Mouse (Mus musculus): Measurements from ENCODE around the gene Wscd1.

DNA sequence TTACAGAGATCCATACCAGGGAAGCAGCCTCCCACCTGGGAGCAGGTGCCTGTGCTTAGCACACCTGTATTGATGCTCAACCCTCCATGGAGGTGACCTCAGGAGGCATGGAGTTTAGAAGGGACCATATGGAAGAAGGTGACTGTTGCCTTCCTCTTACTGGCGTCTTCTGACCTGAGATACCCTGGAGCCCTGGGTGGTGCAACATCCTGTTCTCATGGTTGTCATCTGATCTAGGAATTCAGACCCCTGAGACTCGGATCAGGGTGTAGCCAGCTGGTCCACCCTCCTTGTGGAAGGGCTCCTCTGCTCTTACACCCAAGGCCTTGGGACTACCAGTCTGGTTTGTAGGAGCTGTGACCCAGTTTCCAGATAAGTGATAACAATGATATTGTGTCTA is 15.0 kb downstream of the Wscd1 start:
- TF ChIP-seq CTCF (IDR thresholded peaks at IDR 0.05; ENCODE audit: extremely low read depth, insufficient read depth, low read length) (no peak), POLR2A (IDR thresholded peaks at IDR 0.05; ENCODE audit: extremely low read depth, insufficient read depth, low read length) (no peak)

Measured in cortical plate, adult 2 months (tissue).